Mouse (Mus musculus) adipocyte (in vitro differentiated cells): Measurements from ENCODE around the gene Fbn1.
A peak's percentile ranks its signal among the peaks of the same experiment; 100 is the strongest.

Experiments
- DNase-seq: peaks from one replicate; pipeline ENCODE4 v3.0.0-alpha.2; 2016; ENCODE audit warnings: low spot score

Fbn1 gene

DNA sequence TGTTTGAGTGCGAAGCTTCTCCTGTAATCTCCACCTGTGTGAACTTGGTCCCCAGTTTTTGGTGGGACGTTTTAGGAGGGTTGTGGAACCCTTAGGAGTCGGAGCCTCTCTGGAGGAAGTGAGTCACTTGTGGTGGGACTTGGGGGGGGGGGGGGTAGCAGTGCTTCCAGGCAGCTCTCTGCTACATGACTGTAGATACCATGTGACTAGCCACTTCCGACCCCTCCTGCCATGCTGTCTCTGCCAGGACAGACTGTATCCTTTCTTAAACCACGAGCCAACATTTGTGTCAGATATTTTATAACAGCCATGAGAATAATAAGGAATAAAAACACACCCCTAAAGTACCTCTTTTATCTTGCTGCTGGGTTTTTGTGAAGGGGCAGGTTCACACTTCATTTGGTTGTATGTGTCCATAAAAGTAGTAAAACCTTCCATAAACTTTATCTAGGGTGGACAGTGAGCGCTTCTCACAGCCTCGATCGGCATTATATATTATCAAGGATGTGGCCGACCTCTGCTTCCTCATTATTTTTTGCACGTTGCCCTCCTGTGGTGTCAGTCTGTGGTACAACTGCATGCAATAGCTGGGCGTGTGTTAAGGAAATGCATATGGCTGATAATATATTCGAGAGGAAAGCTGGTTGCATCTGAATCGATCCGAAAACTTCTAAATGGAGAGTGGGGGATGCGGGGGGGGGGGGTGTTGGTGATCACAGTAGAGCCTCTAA, 51.6 kb downstream of the Fbn1 start:
- no peak for DNase-seq

DNA sequence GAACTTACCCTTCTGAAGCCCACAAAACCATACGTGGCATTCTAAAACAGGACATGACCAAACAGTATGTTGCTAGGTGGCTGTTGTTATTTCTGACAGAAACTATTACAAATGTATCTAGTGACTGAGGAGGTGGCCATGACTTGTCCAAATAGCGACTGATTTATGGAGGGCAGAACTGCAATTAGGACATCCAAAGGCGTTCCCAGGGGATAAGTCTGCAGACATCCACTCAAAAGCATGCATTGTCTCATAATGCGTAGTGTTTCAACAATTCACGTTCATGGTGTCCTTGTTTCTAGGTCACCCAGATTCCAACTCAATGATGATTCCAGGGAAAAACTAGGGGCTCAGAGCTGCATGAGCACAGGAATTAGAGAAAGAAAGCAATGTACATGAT, 53.0 kb downstream of the Fbn1 start:
- no peak for DNase-seq

- DNase-seq, result no peak
These were observed 55.3 kb downstream of the Fbn1 start for GRCm38 (mm10) chr2:125452369-125453097.

DNA sequence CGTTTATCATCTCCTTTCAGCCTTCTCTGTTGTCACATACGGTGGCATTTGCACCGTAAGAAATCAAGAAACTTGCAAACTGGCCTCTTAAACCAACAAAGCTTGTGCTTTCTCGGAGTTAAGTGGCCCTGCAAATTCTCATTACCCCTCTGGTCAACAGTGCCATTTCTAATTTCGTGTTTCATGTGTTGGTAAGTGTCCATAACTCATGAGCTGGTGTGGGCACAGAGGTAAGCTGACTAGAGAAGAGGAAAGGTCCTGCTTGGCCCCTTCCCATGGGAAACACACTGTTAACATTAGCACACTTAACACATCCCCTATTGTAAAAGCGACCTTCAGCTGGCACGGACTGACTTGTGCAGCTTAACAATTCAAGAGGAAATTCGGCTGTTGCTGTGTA, 58.4 kb downstream of the Fbn1 start:
- DNase-seq, result no peak

- DNase-seq, result no peak
These were observed 58.9 kb downstream of the Fbn1 start for GRCm38 (mm10) chr2:125448881-125449280.

DNA sequence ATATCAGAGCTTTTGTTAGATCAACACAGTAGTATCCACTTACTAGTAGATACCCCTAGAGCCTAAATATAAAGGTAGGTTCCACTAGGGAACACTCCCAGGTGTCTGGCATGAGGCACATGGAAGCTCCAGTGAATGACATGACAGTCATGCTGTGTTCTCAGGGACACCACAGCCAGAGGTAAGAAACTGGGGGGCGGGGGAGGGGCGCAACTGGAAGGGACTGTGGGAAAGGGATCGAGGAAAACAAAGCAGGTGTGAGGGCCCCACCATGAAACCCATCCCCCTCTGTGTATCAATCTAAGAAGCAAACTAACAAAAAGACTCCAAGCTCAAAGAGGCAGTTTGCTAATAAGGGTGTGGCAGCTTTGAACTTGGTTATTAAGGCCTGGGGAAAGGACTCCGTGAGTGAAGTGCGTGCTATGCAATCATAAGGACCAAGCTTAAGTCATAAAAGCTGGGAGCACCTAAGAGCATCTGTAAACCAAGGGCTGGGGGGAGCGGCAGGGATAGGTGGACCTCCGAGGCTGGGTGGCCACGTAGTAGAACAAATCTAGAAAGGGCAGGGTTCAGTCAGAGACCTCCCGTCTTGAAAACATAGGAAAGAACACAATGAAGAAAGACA, 60.4 kb downstream of the Fbn1 start:
- no peak for DNase-seq

GRCm38 (mm10) chr2:125438381-125438780, 69.4 kb downstream of the Fbn1 start:
- no peak for DNase-seq

DNA sequence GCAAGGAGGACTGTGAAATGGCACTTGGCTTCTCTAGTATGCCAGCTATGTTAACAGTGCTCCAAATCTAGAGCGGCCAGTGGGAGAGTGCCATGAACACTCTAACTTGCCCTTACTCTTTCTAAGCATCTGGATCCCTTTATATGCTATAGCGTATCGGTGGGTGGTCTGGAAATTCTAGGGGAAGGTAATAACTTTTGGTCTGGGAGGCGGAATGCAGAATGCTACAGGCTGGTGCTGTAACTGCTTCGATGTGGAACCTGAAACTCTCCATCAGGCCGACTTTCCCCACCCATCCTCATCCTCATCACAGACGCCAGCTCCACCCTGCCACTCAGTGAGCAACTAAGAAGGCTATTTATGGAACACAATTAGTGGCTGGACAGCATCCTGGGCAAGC, 71.6 kb downstream of the Fbn1 start:
- no peak for DNase-seq

- DNase-seq, result no peak
These were observed 74.3 kb downstream of the Fbn1 start for GRCm38 (mm10) chr2:125433524-125433923.

DNA sequence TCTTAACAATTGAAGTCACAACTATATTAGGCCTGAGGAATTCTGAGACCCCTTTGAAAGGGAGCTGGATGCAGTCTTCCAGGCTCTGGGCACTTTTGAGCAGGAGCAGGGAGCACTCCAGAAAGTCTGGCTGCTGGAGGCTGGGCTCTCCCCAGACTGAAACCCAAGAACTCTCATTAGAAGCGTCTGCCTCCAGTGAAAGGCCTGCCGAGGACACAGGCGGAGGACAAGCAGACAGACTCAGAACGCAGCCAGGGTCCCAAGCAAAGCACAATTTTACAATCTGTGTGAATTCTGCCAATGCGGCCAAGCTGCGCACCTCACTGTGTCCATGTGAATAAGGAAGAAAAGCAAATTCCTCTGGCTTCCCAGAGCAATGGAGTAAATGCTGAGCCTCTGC, 76.3 kb downstream of the Fbn1 start:
- no peak for DNase-seq

- peak; percentile 19 for DNase-seq
These were observed 78.9 kb downstream of the Fbn1 start for GRCm38 (mm10) chr2:125428811-125429438.

- DNase-seq, result no peak
These were observed 87.2 kb downstream of the Fbn1 start for GRCm38 (mm10) chr2:125420604-125421003.

- no peak for DNase-seq
These were observed 88.1 kb downstream of the Fbn1 start for GRCm38 (mm10) chr2:125419681-125420080.

DNA sequence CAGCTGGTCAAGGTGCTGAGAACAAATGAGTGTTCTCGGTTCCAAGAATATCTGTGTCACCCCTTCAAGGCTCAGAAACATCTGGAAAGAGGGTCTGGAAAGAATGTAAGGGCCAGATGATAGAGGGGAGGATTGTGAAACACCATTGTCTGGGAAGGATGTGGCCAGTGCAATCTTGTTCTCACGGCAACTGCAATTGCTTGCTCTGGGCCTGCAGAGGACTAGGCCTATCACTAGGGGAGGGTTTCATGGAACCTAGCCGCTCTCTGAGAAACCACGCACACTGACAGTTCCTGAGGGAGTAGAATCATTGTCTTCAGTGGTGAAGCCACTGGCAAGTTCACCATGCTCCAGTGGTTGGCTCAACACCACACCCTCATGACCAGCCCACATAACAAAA, 89.2 kb downstream of the Fbn1 start:
- no peak for DNase-seq

DNA sequence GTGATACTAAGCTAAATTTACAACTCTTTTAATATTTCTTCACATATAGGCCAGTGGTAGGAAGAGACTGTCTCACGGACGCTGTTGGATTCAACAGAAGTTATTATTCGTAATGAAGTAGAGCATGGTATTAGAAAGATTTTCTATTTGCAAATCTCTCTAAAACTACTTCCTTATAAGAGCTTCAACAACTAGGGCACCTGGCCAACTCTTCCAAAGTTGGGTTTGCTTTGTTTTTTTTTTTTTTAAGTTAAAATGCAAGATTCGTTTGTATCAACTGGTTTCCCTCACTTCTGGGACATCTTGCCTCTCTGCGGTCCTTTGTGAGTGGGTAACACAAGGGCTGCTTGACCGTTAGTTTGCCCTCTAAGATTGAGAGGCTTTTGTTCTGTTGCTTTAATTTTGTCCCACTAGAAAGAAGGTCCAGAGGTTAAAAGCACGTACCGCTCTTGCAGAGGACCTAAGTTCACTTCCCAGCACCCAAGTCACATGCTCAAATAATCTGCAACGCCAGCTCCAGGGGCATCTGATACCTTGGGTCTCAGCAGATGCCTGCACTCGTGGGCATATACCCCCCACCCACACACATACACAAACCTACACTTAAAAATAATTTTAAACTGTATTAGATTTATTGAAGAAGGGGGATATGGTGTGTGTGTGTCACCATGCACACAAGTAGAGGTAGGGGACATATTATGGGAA, 91.1 kb downstream of the Fbn1 start:
- peak; percentile 54 for DNase-seq

DNA sequence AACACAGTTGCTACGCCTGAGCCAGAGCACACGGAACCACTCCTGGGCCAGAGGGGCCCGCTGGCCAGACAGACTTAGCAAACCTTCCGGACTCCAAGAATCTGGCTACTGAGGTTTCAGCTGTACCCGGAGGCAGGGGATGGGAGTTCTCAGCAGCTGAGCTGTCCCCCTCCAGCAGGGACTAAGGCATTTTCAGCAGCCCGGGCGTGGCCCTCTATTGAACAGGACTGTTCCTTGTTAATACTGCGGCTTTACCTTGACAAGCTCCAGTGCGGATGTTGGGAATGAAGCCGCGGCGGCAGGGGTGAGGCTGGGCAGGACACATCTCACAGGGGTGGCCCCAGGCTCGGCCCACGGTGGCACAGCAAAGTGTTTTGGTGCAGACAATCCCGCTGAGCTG, 95.4 kb downstream of the Fbn1 start:
- DNase-seq, result no peak

DNA sequence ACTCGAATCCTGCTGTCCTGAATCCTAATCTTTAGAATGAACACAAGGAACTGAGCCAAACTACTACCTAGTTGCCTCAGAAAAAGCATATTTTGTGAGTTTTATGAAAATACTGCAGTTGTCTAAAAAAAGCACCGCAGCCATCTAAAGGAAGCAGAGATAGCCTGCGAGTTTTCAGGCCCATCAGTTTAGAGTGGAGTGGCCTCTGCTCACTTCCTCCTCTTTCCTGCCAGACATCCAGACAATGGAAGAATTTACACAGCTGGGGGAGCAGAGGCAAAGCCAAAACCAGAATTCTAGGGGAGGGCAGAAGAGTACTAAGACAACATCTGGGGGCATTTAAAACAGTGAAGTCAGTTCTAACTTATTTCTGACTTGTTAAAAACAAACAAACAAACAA, 96.0 kb downstream of the Fbn1 start:
- no peak for DNase-seq

DNA sequence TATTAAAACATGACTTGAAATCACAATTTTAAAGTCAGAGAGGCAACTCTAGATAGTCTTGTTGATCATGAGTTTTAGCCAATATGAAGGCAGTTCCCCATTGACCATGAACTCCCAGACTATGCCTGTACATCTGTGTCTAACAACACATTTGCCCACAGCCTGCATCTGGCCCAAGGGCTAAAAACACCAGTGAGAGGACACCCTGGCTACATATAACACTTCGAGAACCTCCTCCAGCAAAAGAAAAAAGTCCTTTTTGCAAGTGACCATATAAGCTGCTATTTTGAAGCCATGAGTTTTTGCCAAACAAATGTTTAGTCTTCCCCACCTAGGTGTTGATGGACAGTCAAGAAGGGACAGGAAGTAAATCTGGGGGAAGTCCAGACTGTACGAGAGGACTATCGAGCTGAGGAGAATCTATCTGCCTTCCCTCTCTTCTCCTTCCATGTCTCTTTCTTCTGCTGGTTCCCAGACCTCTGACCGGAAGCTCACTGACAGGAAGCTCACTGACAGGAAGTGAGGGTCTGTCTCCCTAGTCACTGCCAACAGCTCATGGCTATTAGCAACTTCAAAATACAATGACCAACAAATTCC, 103.2 kb downstream of the Fbn1 start:
- DNase-seq, result no peak

- no peak for DNase-seq
These were observed 105.5 kb downstream of the Fbn1 start for GRCm38 (mm10) chr2:125402276-125402675.

DNA sequence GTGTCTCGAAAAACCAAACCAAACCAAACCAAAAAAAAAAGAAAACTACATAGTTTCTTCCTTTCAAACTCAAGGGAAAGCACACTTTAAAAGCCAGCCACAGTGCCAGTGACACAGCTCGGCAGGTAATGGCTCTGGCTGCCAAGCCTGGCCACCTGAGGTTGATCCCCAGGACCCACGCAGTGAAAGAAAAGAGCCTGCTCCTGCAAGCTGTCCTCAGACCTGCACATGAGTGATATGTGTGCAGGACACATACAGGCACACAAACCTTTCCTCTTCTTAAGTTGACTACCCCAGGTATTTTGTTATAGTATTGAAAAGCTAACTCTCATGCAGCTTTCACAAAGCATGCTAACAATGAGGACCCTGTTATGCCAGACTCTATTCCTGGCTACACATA, 107.7 kb downstream of the Fbn1 start:
- DNase-seq, result no peak

- DNase-seq, result no peak
These were observed 110.0 kb downstream of the Fbn1 start for GRCm38 (mm10) chr2:125397796-125398195.
